Comparison of ENCODE assay signal across 27 mouse cellular contexts in the genomic region with DNA sequence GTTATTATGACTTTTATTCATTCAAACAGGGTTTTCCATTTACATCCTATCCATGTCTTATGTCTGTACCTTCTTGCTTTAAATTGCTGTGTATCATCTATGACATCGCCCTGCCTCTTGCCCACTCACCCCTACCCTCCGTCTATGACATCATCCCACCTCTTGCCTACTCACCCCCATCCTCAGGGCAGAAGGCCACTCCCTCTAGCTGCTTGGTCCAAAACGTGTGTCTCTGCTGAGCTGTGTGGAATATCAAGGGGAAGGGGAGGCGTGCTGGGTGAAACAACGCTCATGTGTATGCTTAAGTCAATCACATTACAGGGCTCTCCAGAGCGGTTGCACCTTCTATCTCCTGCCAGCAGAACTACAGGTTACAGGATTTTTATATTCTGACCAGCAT. TPM values are rescaled to one million over a fixed set of nuclear protein-coding genes. Genes with fewer than 3 reads are reported as not detected.
DNase-seq lines count a peak whose midpoint lies in the region; ATAC-seq and TF ChIP-seq lines count a peak whose summit lies in the region.
"Had no signal": no experiment of that assay in that cellular context is flagged by ENCODE, and none has a peak within 500 bp of the region (broad histone marks: within the 10 kb centered on the region; RNA-seq: fewer than 3 reads in every experiment).

No protein-coding gene starts in this region.

- no peak overlapping the region for H3K27ac ChIP-seq in hindbrain, postnatal 0 days
- no peak overlapping the region for H3K27ac ChIP-seq in hindbrain, embryonic 12.5 days
- no peak overlapping the region for H3K27ac ChIP-seq in midbrain, embryonic 11.5 days (ENCODE audit: low read depth, low read length)
- H3K27ac ChIP-seq in midbrain, embryonic 10.5 days (replicated peaks): no peak overlapping the region
- H3K27ac ChIP-seq in testis, adult 2 months (ENCODE audit: control insufficient read depth, insufficient read depth, low read depth, low read length): no peak overlapping the region
- no peak overlapping the region for H3K27ac ChIP-seq in forebrain, postnatal 0 days (ENCODE audit: low read depth, low read length)
- H3K27ac ChIP-seq: embryonic facial prominence, embryonic 13.5 days; embryonic facial prominence, embryonic 15.5 days; forebrain, embryonic 10.5 days; forebrain, embryonic 12.5 days had no signal

- no peak overlapping the region for H3K9ac ChIP-seq in hindbrain, postnatal 0 days (replicated peaks; ENCODE audit: low read length)
- no peak overlapping the region for H3K9ac ChIP-seq in hindbrain, embryonic 12.5 days
- no peak overlapping the region for H3K9ac ChIP-seq in midbrain, embryonic 11.5 days (ENCODE audit: low read length)
- H3K9ac ChIP-seq in forebrain, postnatal 0 days: no peak overlapping the region
- H3K9ac ChIP-seq: embryonic facial prominence, embryonic 13.5 days; embryonic facial prominence, embryonic 15.5 days; forebrain, embryonic 12.5 days had no signal

- H3K27me3 ChIP-seq in hindbrain, postnatal 0 days (ENCODE audit: insufficient read depth, low read length): no peaks in the 10 kb centered on the region
- no peaks in the 10 kb centered on the region for H3K27me3 ChIP-seq in hindbrain, embryonic 12.5 days
- H3K27me3 ChIP-seq in midbrain, embryonic 11.5 days (ENCODE audit: control insufficient read depth, insufficient read depth, low read length): no peaks in the 10 kb centered on the region
- H3K27me3 ChIP-seq in midbrain, embryonic 10.5 days (ENCODE audit: low read depth, poor library complexity, severe bottlenecking): no peaks in the 10 kb centered on the region
- no peaks in the 10 kb centered on the region for H3K27me3 ChIP-seq in testis, adult 2 months (ENCODE audit: control insufficient read depth, insufficient read depth, low read length)
- no peaks in the 10 kb centered on the region for H3K27me3 ChIP-seq in forebrain, postnatal 0 days (ENCODE audit: insufficient read depth, low read length)
- H3K27me3 ChIP-seq: embryonic facial prominence, embryonic 13.5 days; embryonic facial prominence, embryonic 15.5 days; forebrain, embryonic 12.5 days; Patski had no signal

- DNase-seq in hindbrain, postnatal 0 days (ENCODE audit: low spot score): no peak
- DNase-seq in midbrain, embryonic 11.5 days (ENCODE audit: low spot score, missing footprints): peak; percentile 73
- DNase-seq in midbrain, embryonic 10.5 days (ENCODE audit: low spot score): no peak
- no peak for DNase-seq in testis, postnatal 14 days (ENCODE audit: low spot score)
- DNase-seq in adipocyte (ENCODE audit: low spot score): peak; percentile 5
- no peak for DNase-seq in forebrain, postnatal 0 days
- DNase-seq: adrenal gland, adult 2 months; adrenal gland, postnatal 10 days; adrenal gland, postnatal 25 days; cerebellum, adult 11 months; cerebellum, adult 18-20 months; cerebellum, adult 8-10 months; cerebellum, adult 9-11 months; cerebellum, postnatal 14 days; cerebellum, postnatal 36 days; embryo, embryonic 11 days had no signal

- 0 out of 2 replicates have a peak, but pooled peaks have one; percentile 38 for ATAC-seq in hindbrain, postnatal 0 days
- no peak for ATAC-seq in hindbrain, embryonic 12.5 days (ENCODE audit: low FRiP score)
- ATAC-seq in midbrain, embryonic 11.5 days (ENCODE audit: low FRiP score): no peak
- ATAC-seq in forebrain, postnatal 0 days: no peak
- ATAC-seq: activated CD4-positive, CD25-positive, alpha-beta regulatory T cell, adult 4 months; forebrain, embryonic 14.5 days; forebrain, embryonic 16.5 days; Patski had no signal

- no peak for TF ChIP-seq CTCF in hindbrain, postnatal 0 days (IDR thresholded peaks at IDR 0.05; ENCODE audit: low read depth)
- no peak for TF ChIP-seq CTCF in testis, adult 2 months (IDR thresholded peaks at IDR 0.05; ENCODE audit: control insufficient read depth, insufficient read depth, insufficient replicate concordance, low read depth, low read length)
- no peak for TF ChIP-seq CTCF in forebrain, postnatal 0 days (IDR thresholded peaks at IDR 0.05; ENCODE audit: low read depth)

- 72% methylated on average over 6 of the region's 6 CpGs for WGBS in hindbrain, postnatal 0 days
- 83% methylated on average over 6 of the region's 6 CpGs for WGBS in hindbrain, embryonic 12.5 days
- 81% methylated on average over 6 of the region's 6 CpGs for WGBS in midbrain, embryonic 11.5 days
- 88% methylated on average over 6 of the region's 6 CpGs for WGBS in midbrain, embryonic 10.5 days
- WGBS in forebrain, postnatal 0 days: 76% methylated on average over 6 of the region's 6 CpGs

- H3K4me1 ChIP-seq in hindbrain, postnatal 0 days (ENCODE audit: insufficient read depth, low read length): no peaks in the 10 kb centered on the region
- H3K4me1 ChIP-seq in hindbrain, embryonic 12.5 days: peaks cover 7% of the 10 kb centered on the region
- H3K4me1 ChIP-seq in midbrain, embryonic 11.5 days (ENCODE audit: control insufficient read depth, insufficient read depth, low read length): no peaks in the 10 kb centered on the region
- no peaks in the 10 kb centered on the region for H3K4me1 ChIP-seq in midbrain, embryonic 10.5 days
- no peaks in the 10 kb centered on the region for H3K4me1 ChIP-seq in testis, adult 2 months (ENCODE audit: control insufficient read depth, insufficient read depth, low read length)
- no peaks in the 10 kb centered on the region for H3K4me1 ChIP-seq in forebrain, postnatal 0 days (ENCODE audit: insufficient read depth)
- H3K4me1 ChIP-seq: embryonic facial prominence, embryonic 13.5 days; embryonic facial prominence, embryonic 15.5 days; forebrain, embryonic 10.5 days; forebrain, embryonic 12.5 days had no signal

- no peak overlapping the region for H3K4me3 ChIP-seq in hindbrain, postnatal 0 days (ENCODE audit: low read length)
- H3K4me3 ChIP-seq in hindbrain, embryonic 12.5 days: no peak overlapping the region
- H3K4me3 ChIP-seq in midbrain, embryonic 11.5 days (ENCODE audit: low read depth, low read length): no peak overlapping the region
- H3K4me3 ChIP-seq in midbrain, embryonic 10.5 days: no peak overlapping the region
- peak overlapping the region; percentile 68 for H3K4me3 ChIP-seq in testis, adult 2 months (ENCODE audit: control insufficient read depth, low read depth, low read length)
- H3K4me3 ChIP-seq in forebrain, postnatal 0 days (ENCODE audit: low read depth, low read length): no peak overlapping the region
- H3K4me3 ChIP-seq: embryonic facial prominence, embryonic 13.5 days; embryonic facial prominence, embryonic 15.5 days; erythroblast, embryonic 14.5 days; forebrain, embryonic 10.5 days; forebrain, embryonic 12.5 days had no signal

- H3K9me3 ChIP-seq in hindbrain, postnatal 0 days (ENCODE audit: low read length): no peaks in the 10 kb centered on the region
- H3K9me3 ChIP-seq in hindbrain, embryonic 12.5 days (replicated peaks): no peaks in the 10 kb centered on the region
- H3K9me3 ChIP-seq in midbrain, embryonic 11.5 days (ENCODE audit: control insufficient read depth, low read length): no peaks in the 10 kb centered on the region
- no peaks in the 10 kb centered on the region for H3K9me3 ChIP-seq in midbrain, embryonic 10.5 days (replicated peaks)
- H3K9me3 ChIP-seq in forebrain, postnatal 0 days (ENCODE audit: low read length): no peaks in the 10 kb centered on the region
- H3K9me3 ChIP-seq: embryonic facial prominence, embryonic 13.5 days; embryonic facial prominence, embryonic 15.5 days; forebrain, embryonic 10.5 days; forebrain, embryonic 12.5 days had no signal

- TF ChIP-seq POLR2A in testis, adult 2 months (IDR thresholded peaks at IDR 0.05; ENCODE audit: control insufficient read depth, low read depth, low read length): peak; percentile 81; the same call in 1 of the 2 replicates

- no peak overlapping the region for H3K4me2 ChIP-seq in hindbrain, postnatal 0 days (ENCODE audit: low read depth, low read length)
- no peak overlapping the region for H3K4me2 ChIP-seq in hindbrain, embryonic 12.5 days (replicated peaks)
- no peak overlapping the region for H3K4me2 ChIP-seq in midbrain, embryonic 11.5 days
- H3K4me2 ChIP-seq in forebrain, postnatal 0 days (ENCODE audit: low read depth): no peak overlapping the region
- H3K4me2 ChIP-seq: embryonic facial prominence, embryonic 13.5 days; embryonic facial prominence, embryonic 15.5 days; forebrain, embryonic 12.5 days had no signal

- no peaks in the 10 kb centered on the region for H3K36me3 ChIP-seq in hindbrain, postnatal 0 days (ENCODE audit: insufficient read depth, low read length)
- peaks cover 5% of the 10 kb centered on the region; the same call in 1 of the 2 replicates for H3K36me3 ChIP-seq in hindbrain, embryonic 12.5 days
- H3K36me3 ChIP-seq in midbrain, embryonic 11.5 days (ENCODE audit: control insufficient read depth, insufficient read depth, low read length): no peaks in the 10 kb centered on the region
- H3K36me3 ChIP-seq in midbrain, embryonic 10.5 days: peaks cover 16% of the 10 kb centered on the region
- no peaks in the 10 kb centered on the region for H3K36me3 ChIP-seq in testis, adult 2 months (ENCODE audit: control insufficient read depth, insufficient read depth, low read length)
- no peaks in the 10 kb centered on the region for H3K36me3 ChIP-seq in forebrain, postnatal 0 days (ENCODE audit: insufficient read depth)
- H3K36me3 ChIP-seq: embryonic facial prominence, embryonic 15.5 days; forebrain, embryonic 12.5 days had no signal

RNA-seq across cellular contexts. Expression of a gene that starts 38.6 kb away (rescaled TPM):
- total RNA-seq in hindbrain, postnatal 0 days (2014; rRNA removed): 50.2 and 50.9 TPM in 2 replicates
- 11.3 and 11.8 TPM in 2 replicates for polyA plus RNA-seq in hindbrain, postnatal 0 days (2015; fragmentation: Nextera tagmentation; extraction: Ambion mirVana)
- 10.9 TPM in 2 replicates for polyA plus RNA-seq in hindbrain, embryonic 12.5 days (2016; fragmentation: Nextera tagmentation; extraction: Ambion mirVana)
- 3.6 and 5.7 TPM in 2 replicates for polyA plus RNA-seq in midbrain, embryonic 11.5 days (2014; fragmentation: Nextera tagmentation; extraction: Ambion mirVana)
- 7.3 and 7.8 TPM in 2 replicates for polyA plus RNA-seq in midbrain, embryonic 10.5 days (2016; fragmentation: Nextera tagmentation; extraction: Ambion mirVana)
- polyA plus RNA-seq in testis, adult 2 months (2012; rRNA removed): 3.4 and 4.4 TPM in 2 replicates
- 32.6 and 36.1 TPM in 2 replicates for total RNA-seq in forebrain, postnatal 0 days (2014; rRNA removed)
- polyA plus RNA-seq in forebrain, postnatal 0 days (2015; fragmentation: Nextera tagmentation; extraction: Ambion mirVana): 11.2 and 11.3 TPM in 2 replicates

Comparison
In these comparisons a context has a peak if more than half of its experiments do, and no peak if none do; other contexts are left out.
1. DNase-seq: peak in midbrain, embryonic 11.5 days (single experiment) and adipocyte (single experiment); none in hindbrain, postnatal 0 days (single experiment), midbrain, embryonic 10.5 days (single experiment), testis, postnatal 14 days (single experiment) and forebrain, postnatal 0 days (single experiment).